In the genomic region with DNA sequence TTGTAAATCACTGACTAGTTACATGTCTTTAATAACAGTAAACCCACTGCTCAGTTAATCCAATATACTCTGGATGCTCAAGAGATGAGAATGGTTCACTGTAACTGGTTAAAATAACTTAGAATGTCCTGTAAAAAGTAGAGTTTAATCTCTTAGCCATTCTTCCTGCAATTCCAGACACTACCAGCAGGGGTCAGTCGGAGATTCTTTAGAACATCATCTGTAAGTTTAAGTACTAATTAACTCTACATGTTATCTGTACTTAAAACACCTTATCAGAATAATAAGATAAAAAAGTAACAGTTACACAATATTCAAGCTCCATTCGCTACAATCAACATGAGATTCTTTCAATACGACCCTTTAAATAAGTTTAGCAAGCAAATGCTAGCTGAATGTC, we compare ENCODE assay signal across 10 mouse cellular contexts. TPM values are rescaled to one million over a fixed set of nuclear protein-coding genes. Genes with fewer than 3 reads are reported as not detected.
DNase-seq lines count a peak whose midpoint lies in the region; ATAC-seq lines count a peak whose summit lies in the region.
"Had no signal": no experiment of that assay in that cellular context is flagged by ENCODE, and none has a peak within 500 bp of the region (broad histone marks: within the 10 kb centered on the region; RNA-seq: fewer than 3 reads in every experiment).

No protein-coding gene starts in this region.

- no peaks in the 10 kb centered on the region for H3K27me3 ChIP-seq in hindbrain, embryonic 14.5 days (ENCODE audit: control insufficient read depth, insufficient read depth, low read length)
- H3K27me3 ChIP-seq in hindbrain, embryonic 16.5 days (replicated peaks; ENCODE audit: control insufficient read depth, insufficient read depth, low read length) = no peaks in the 10 kb centered on the region
- H3K27me3 ChIP-seq: midbrain, embryonic 12.5 days had no signal

- H3K4me3 ChIP-seq in hindbrain, embryonic 14.5 days (replicated peaks; ENCODE audit: low read length) = no peak overlapping the region
- H3K4me3 ChIP-seq in hindbrain, embryonic 16.5 days (ENCODE audit: low read length) = no peak overlapping the region
- H3K4me3 ChIP-seq: midbrain, embryonic 12.5 days had no signal

- no peaks in the 10 kb centered on the region for H3K36me3 ChIP-seq in hindbrain, embryonic 14.5 days (replicated peaks; ENCODE audit: control insufficient read depth, insufficient read depth)
- no peaks in the 10 kb centered on the region for H3K36me3 ChIP-seq in hindbrain, embryonic 16.5 days (ENCODE audit: control insufficient read depth, insufficient read depth, low read length)
- H3K36me3 ChIP-seq: midbrain, embryonic 12.5 days had no signal

- 60% methylated on average over 3 of the region's 3 CpGs for WGBS in hindbrain, embryonic 14.5 days
- WGBS in hindbrain, embryonic 16.5 days = 65% methylated on average over 3 of the region's 3 CpGs

- no peak overlapping the region for H3K27ac ChIP-seq in hindbrain, embryonic 14.5 days
- no peak overlapping the region for H3K27ac ChIP-seq in hindbrain, embryonic 16.5 days (ENCODE audit: low read depth, low read length)
- H3K27ac ChIP-seq: midbrain, embryonic 12.5 days had no signal

- H3K4me2 ChIP-seq in hindbrain, embryonic 14.5 days (replicated peaks) = no peak overlapping the region
- no peak overlapping the region for H3K4me2 ChIP-seq in hindbrain, embryonic 16.5 days (ENCODE audit: low read length)
- H3K4me2 ChIP-seq: midbrain, embryonic 12.5 days had no signal

- H3K4me1 ChIP-seq in hindbrain, embryonic 14.5 days (replicated peaks; ENCODE audit: control insufficient read depth, insufficient read depth, low read length) = no peaks in the 10 kb centered on the region
- H3K4me1 ChIP-seq in hindbrain, embryonic 16.5 days (ENCODE audit: control insufficient read depth, insufficient read depth, low read depth, low read length) = no peaks in the 10 kb centered on the region
- H3K4me1 ChIP-seq: midbrain, embryonic 12.5 days had no signal

- no peak overlapping the region for H3K9ac ChIP-seq in hindbrain, embryonic 14.5 days
- no peak overlapping the region for H3K9ac ChIP-seq in hindbrain, embryonic 16.5 days (ENCODE audit: low read depth, low read length)
- H3K9ac ChIP-seq: midbrain, embryonic 12.5 days had no signal

- no peak for ATAC-seq in hindbrain, embryonic 14.5 days (ENCODE audit: low FRiP score)
- no peak for ATAC-seq in hindbrain, embryonic 16.5 days

- 0 out of 2 replicates have a peak, but pooled peaks cover 5% of the 10 kb centered on the region for H3K9me3 ChIP-seq in hindbrain, embryonic 14.5 days (ENCODE audit: control insufficient read depth, low read length)
- H3K9me3 ChIP-seq in hindbrain, embryonic 16.5 days (ENCODE audit: control insufficient read depth, low read length) = no peaks in the 10 kb centered on the region
- H3K9me3 ChIP-seq: midbrain, embryonic 12.5 days had no signal

- DNase-seq in hindbrain, embryonic 14.5 days (ENCODE audit: low spot score) = peak; percentile 38
- peak; percentile 23 for DNase-seq in retina, adult 2 months (ENCODE audit: low read depth, low spot score)
- no peak for DNase-seq in retina, postnatal 1 day
- DNase-seq in adipocyte (ENCODE audit: low spot score) = peak; percentile 14
- peak; percentile 38 to 68 for DNase-seq in thymus, postnatal 10 days (ENCODE audit: low spot score in 2 of 2)
- no peak for DNase-seq in yolk sac, embryonic 10.5 days (ENCODE audit: low spot score)
- no peak for DNase-seq in spleen, adult 12 weeks (ENCODE audit: low spot score)
- DNase-seq: adrenal gland, adult 8-10 months had no signal

RNA-seq across cellular contexts. Expression of a gene that starts 58.7 kb away (rescaled TPM):
- 9.2 and 11.1 TPM in 2 replicates for polyA plus RNA-seq in hindbrain, embryonic 14.5 days (2014; fragmentation: Nextera tagmentation; extraction: Ambion mirVana)
- polyA plus RNA-seq in hindbrain, embryonic 16.5 days (2015; fragmentation: Nextera tagmentation; extraction: Ambion mirVana) = 5.0 and 6.7 TPM in 2 replicates

Comparison
In these comparisons a context has a peak if more than half of its experiments do, and no peak if none do; other contexts are left out.
1. DNase-seq: peak in hindbrain, embryonic 14.5 days (single experiment), retina, adult 2 months (single experiment), adipocyte (single experiment) and thymus, postnatal 10 days (2 of 2); none in retina, postnatal 1 day (single experiment), yolk sac, embryonic 10.5 days (single experiment) and spleen, adult 12 weeks (single experiment).